Mouse (Mus musculus) cerebellum, adult 2 months (tissue): Measurements from ENCODE around the gene Tmem178b.

Experiments
- CTCF ChIP-seq: fragments of 200-500 bp; IDR thresholded peaks from 2 replicates; pipeline ENCODE4 v1.5.1; 2011; ENCODE audit warnings: low read depth, mild to moderate bottlenecking, control low read depth, low read length, moderate library complexity, borderline replicate concordance; ENCODE audit not compliant: insufficient read depth
- POLR2A ChIP-seq: fragments of 200-500 bp; IDR thresholded peaks from 2 replicates; pipeline ENCODE4 v1.6.1; 2011; ENCODE audit warnings: low read length, control low read depth, borderline replicate concordance; ENCODE audit not compliant: insufficient read depth

- TF ChIP-seq CTCF (no peak), POLR2A (no peak)
These were observed 82.1 kb downstream of the Tmem178b start for GRCm38 (mm10) chr6:39955211-39955610.
